Mouse (Mus musculus): ENCODE data around the gene Rasa4. TPM values are rescaled to one million over a fixed set of nuclear protein-coding genes. Genes with fewer than 3 reads are reported as not detected.
"Not testable (repeated sequence)": the region's sequence is repeated elsewhere in the genome, so short reads cannot be mapped to it uniquely, and the experiment has no call there.

Rasa4 gene
- polyA plus RNA-seq, 1 experiment from 2014 or later: 5.2 TPM

DNA sequence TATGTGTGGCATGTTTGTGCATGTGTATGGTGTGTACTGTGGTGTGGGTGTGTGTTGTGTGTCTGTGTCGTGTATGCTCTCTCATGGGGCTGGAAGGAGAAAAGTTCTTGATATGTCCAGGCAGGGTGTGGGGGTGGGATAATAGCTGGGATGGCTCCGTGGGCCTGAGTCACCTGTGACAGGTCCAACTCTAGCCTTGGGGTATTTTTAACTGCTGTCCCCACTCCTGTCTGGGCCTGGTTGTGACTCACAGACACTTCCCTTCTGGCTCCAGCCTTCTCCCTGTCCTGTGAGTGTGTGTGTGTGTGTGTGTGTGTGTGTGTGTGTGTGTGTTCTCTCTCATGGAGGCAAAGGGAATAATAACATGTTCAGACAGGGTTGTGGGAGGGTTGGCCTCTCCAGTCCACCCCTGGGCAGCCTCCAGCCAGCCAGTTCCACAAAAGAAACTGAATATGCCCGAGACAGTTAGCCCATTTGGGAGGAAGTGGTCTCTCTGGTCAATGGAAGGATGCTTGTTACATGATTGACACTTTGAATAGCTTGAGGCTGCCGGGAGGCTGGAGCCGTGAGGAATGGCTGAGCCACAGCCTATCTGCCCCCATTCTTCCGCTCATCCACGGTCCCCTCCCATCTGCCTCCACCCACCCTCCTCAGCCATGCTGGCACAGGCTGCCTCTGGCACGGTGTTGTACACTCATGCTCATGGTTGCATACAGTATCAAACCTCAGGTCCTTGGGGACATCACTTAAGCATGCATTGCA is 10.7 kb downstream of the Rasa4 start:
- Histone ChIP-seq H3K9me3 (ENCODE audit: control insufficient read depth, low read length) (no peaks in the 10 kb centered on the region), H3K27ac (ENCODE audit: low read depth, low read length) (no peak overlapping the region), H3K4me3 (ENCODE audit: low read depth, low read length) (no peak overlapping the region), H3K4me1 (replicated peaks; ENCODE audit: control insufficient read depth, insufficient read depth, low read length) (no peaks in the 10 kb centered on the region), H3K9ac (ENCODE audit: low read depth, low read length) (no peak overlapping the region), H3K27me3 (ENCODE audit: control insufficient read depth, insufficient read depth, low read length) (no peaks in the 10 kb centered on the region), H3K4me2 (replicated peaks; ENCODE audit: low read depth, low read length) (no peak overlapping the region), H3K36me3 (ENCODE audit: control insufficient read depth, insufficient read depth, low read length) (no peaks in the 10 kb centered on the region)
- DNase-seq (ENCODE audit: low spot score): no peak
- no peak for ATAC-seq (ENCODE audit: low FRiP score)
- 46% methylated on average over 8 of the region's 8 CpGs for WGBS

DNA sequence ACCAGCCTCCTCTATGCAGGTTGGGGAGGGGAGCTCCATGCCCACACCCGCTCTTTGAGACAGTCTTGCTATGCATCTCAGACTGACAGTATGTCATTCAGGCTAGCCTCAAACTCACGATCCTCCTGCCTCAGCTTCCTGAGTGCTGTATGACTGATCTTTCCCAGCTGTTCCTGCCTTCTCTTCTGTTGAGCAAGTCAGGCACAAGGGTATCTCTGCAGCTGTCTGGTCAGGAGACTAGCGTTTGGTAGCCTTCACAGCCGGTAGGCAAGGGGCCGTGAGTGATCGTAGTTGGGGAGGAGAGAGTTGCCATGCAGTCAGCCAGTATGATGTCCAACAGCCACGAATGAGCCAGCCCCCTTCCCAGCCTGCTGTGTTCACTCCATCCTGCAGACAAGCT is 11.4 kb downstream of the Rasa4 start:
- Histone ChIP-seq H3K36me3 (ENCODE audit: control insufficient read depth, insufficient read depth, low read length) (no peaks in the 10 kb centered on the region), H3K4me1 (replicated peaks; ENCODE audit: control insufficient read depth, insufficient read depth, low read length) (no peaks in the 10 kb centered on the region), H3K9me3 (ENCODE audit: control insufficient read depth, low read length) (no peaks in the 10 kb centered on the region), H3K27me3 (ENCODE audit: control insufficient read depth, insufficient read depth, low read length) (no peaks in the 10 kb centered on the region), H3K27ac (ENCODE audit: low read depth, low read length) (no peak overlapping the region), H3K4me3 (ENCODE audit: low read depth, low read length) (no peak overlapping the region), H3K4me2 (replicated peaks; ENCODE audit: low read depth, low read length) (no peak overlapping the region), H3K9ac (ENCODE audit: low read depth, low read length) (no peak overlapping the region)
- ATAC-seq (ENCODE audit: low FRiP score) (no peak), DNase-seq (ENCODE audit: low spot score) (no peak)
- WGBS: 76% methylated on average over 7 of the region's 7 CpGs

DNA sequence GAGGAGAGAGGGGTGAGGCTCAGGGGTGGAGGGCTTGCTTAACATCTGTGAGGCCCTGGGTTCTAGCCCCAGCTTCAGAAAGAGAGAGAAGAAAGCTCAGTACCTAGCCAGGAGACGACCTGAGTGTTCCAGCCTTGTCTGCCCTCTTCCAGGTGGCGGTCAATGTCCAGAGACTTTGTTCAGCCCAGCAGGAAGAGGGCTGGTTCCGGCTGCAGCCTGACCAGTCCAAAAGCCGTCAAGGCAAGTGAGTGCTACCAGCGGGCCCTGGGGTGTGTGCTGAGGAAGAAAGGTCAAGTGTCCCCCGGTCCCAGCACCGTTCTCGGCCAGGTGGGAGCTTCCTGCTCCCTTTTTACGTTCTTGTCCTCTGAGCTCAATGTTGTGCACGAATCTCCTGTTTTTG is 14.8 kb downstream of the Rasa4 start:
- Histone ChIP-seq H3K4me3 (ENCODE audit: low read depth, low read length) (no peak overlapping the region), H3K36me3 (ENCODE audit: control insufficient read depth, insufficient read depth, low read length) (no peaks in the 10 kb centered on the region), H3K9ac (ENCODE audit: low read depth, low read length) (no peak overlapping the region), H3K27me3 (ENCODE audit: control insufficient read depth, insufficient read depth, low read length) (peaks cover 11% of the 10 kb centered on the region), H3K4me2 (replicated peaks; ENCODE audit: low read depth, low read length) (no peak overlapping the region), H3K9me3 (ENCODE audit: control insufficient read depth, low read length) (no peaks in the 10 kb centered on the region), H3K4me1 (replicated peaks; ENCODE audit: control insufficient read depth, insufficient read depth, low read length) (peaks cover 4% of the 10 kb centered on the region; the same call in 1 of the 2 replicates), H3K27ac (ENCODE audit: low read depth, low read length) (no peak overlapping the region)
- 77% methylated on average over 10 of the region's 10 CpGs for WGBS
- DNase-seq (ENCODE audit: low spot score) (no peak), ATAC-seq (ENCODE audit: low FRiP score) (no peak)

- WGBS: 7% methylated on average over 41 of the region's 41 CpGs
- no peak overlapping the region for H3K27ac ChIP-seq (ENCODE audit: low read depth, low read length)
- peak; percentile 80 for ATAC-seq (ENCODE audit: low FRiP score)
These were observed 18.5 kb downstream of the Rasa4 start for GRCm38 (mm10) chr5:136102099-136102820.

GRCm38 (mm10) chr5:136104511-136104910 is 20.8 kb downstream of the Rasa4 start:
- Histone ChIP-seq H3K4me1 (replicated peaks; ENCODE audit: control insufficient read depth, insufficient read depth, low read length) (peaks cover 4% of the 10 kb centered on the region; the same call in 1 of the 2 replicates), H3K9me3 (ENCODE audit: control insufficient read depth, low read length) (no peaks in the 10 kb centered on the region), H3K4me3 (ENCODE audit: low read depth, low read length) (no peak overlapping the region), H3K9ac (ENCODE audit: low read depth, low read length) (no peak overlapping the region), H3K36me3 (ENCODE audit: control insufficient read depth, insufficient read depth, low read length) (no peaks in the 10 kb centered on the region), H3K27me3 (ENCODE audit: control insufficient read depth, insufficient read depth, low read length) (peaks cover 11% of the 10 kb centered on the region), H3K4me2 (replicated peaks; ENCODE audit: low read depth, low read length) (no peak overlapping the region), H3K27ac (ENCODE audit: low read depth, low read length) (no peak overlapping the region)
- peak; percentile 49 for DNase-seq (ENCODE audit: low spot score)
- no peak for ATAC-seq (ENCODE audit: low FRiP score)
- WGBS: 82% methylated on average over 5 of the region's 5 CpGs

More at GRCm38 (mm10) chr5:136102099-136102820, 18.5 kb downstream of the Rasa4 start:
- peak overlapping the region; percentile 44 for H3K4me2 ChIP-seq (replicated peaks; ENCODE audit: low read depth, low read length)
- no peaks in the 10 kb centered on the region for H3K36me3 ChIP-seq (ENCODE audit: control insufficient read depth, insufficient read depth, low read length)
- DNase-seq (ENCODE audit: low spot score): peak; percentile 89
- H3K9me3 ChIP-seq (ENCODE audit: control insufficient read depth, low read length): no peaks in the 10 kb centered on the region
- peaks cover 11% of the 10 kb centered on the region for H3K27me3 ChIP-seq (ENCODE audit: control insufficient read depth, insufficient read depth, low read length)
- H3K4me3 ChIP-seq (ENCODE audit: low read depth, low read length): peak overlapping the region; percentile 27
- H3K4me1 ChIP-seq (replicated peaks; ENCODE audit: control insufficient read depth, insufficient read depth, low read length): peaks cover 4% of the 10 kb centered on the region; the same call in 1 of the 2 replicates
- H3K9ac ChIP-seq (ENCODE audit: low read depth, low read length): peak overlapping the region; percentile 40; the same call in 1 of the 2 replicates

DNA sequence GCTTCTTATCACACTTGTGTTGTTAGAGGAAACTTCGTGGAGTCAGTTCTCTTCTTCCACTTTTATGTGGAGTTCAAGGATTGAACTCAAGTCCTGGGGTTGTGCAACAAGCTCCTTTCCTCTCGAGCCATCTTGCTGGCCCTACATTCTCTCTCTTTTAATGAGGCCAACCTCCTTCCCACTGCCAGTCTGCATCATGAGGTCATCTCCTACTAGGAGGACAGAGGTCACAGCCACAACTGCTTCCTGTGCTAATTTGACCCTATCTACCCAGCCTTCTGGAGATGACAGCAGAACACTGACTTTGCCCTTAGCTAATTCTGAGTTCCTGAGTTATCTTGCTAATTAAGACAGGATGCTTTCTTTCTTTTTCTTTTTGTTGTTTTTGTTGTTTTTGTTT is 24.8 kb downstream of the Rasa4 start:
- H3K9me3 ChIP-seq (ENCODE audit: control insufficient read depth, low read length): no peaks in the 10 kb centered on the region
- no peak for DNase-seq (ENCODE audit: low spot score)
- no peaks in the 10 kb centered on the region for H3K4me1 ChIP-seq (replicated peaks; ENCODE audit: control insufficient read depth, insufficient read depth, low read length)
- no peak overlapping the region for H3K4me2 ChIP-seq (replicated peaks; ENCODE audit: low read depth, low read length)
- WGBS: 60% methylated on average over 2 of the region's 2 CpGs
- H3K27ac ChIP-seq (ENCODE audit: low read depth, low read length): no peak overlapping the region
- H3K27me3 ChIP-seq (ENCODE audit: control insufficient read depth, insufficient read depth, low read length): no peaks in the 10 kb centered on the region
- H3K4me3 ChIP-seq (ENCODE audit: low read depth, low read length): no peak overlapping the region
- H3K36me3 ChIP-seq (ENCODE audit: control insufficient read depth, insufficient read depth, low read length): no peaks in the 10 kb centered on the region
- no peak overlapping the region for H3K9ac ChIP-seq (ENCODE audit: low read depth, low read length)
- ATAC-seq (ENCODE audit: low FRiP score): no peak

- H3K27me3 ChIP-seq (ENCODE audit: control insufficient read depth, insufficient read depth, low read length): no peaks in the 10 kb centered on the region
- H3K9ac ChIP-seq (ENCODE audit: low read depth, low read length): no peak overlapping the region
- H3K9me3 ChIP-seq (ENCODE audit: control insufficient read depth, low read length): no peaks in the 10 kb centered on the region
- no peaks in the 10 kb centered on the region for H3K36me3 ChIP-seq (ENCODE audit: control insufficient read depth, insufficient read depth, low read length)
- no peak overlapping the region for H3K4me3 ChIP-seq (ENCODE audit: low read depth, low read length)
- H3K4me1 ChIP-seq (replicated peaks; ENCODE audit: control insufficient read depth, insufficient read depth, low read length): no peaks in the 10 kb centered on the region
- ATAC-seq (ENCODE audit: low FRiP score) (no peak), DNase-seq (ENCODE audit: low spot score) (no peak)
- H3K4me2 ChIP-seq (replicated peaks; ENCODE audit: low read depth, low read length): no peak overlapping the region
- H3K27ac ChIP-seq (ENCODE audit: low read depth, low read length): no peak overlapping the region
- 75% methylated on average over 3 of the region's 3 CpGs for WGBS
These were observed 25.3 kb downstream of the Rasa4 start for GRCm38 (mm10) chr5:136109042-136109441.

GRCm38 (mm10) chr5:136113546-136113945 is 29.8 kb downstream of the Rasa4 start:
- H3K27ac ChIP-seq (ENCODE audit: low read depth, low read length); H3K9ac ChIP-seq (ENCODE audit: low read depth, low read length); H3K4me2 ChIP-seq (replicated peaks; ENCODE audit: low read depth, low read length); H3K36me3 ChIP-seq (ENCODE audit: control insufficient read depth, insufficient read depth, low read length); DNase-seq (ENCODE audit: low spot score); H3K27me3 ChIP-seq (ENCODE audit: control insufficient read depth, insufficient read depth, low read length); H3K4me1 ChIP-seq (replicated peaks; ENCODE audit: control insufficient read depth, insufficient read depth, low read length); H3K4me3 ChIP-seq (ENCODE audit: low read depth, low read length); H3K9me3 ChIP-seq (ENCODE audit: control insufficient read depth, low read length); ATAC-seq (ENCODE audit: low FRiP score): not testable (repeated sequence)
- WGBS: 25% methylated on average over 3 of the region's 4 CpGs
